Mouse (Mus musculus) heart, postnatal 0 days (tissue): ENCODE measurements at regions not wholly inside any gene's neighbourhood (a gene's known extent, or its start where the extent isn't known, plus 50 kb on each side); places are given as distances from the start of the nearest gene placed in this dataset.

ENCODE experiments used
- CTCF ChIP-seq: IDR thresholded peaks from 2 replicates; pipeline ENCODE4 v1.5.1; 2016; ENCODE audit warnings: antibody characterized with exemption, control low read depth, low read depth
- EP300 ChIP-seq: IDR thresholded peaks from 2 replicates; pipeline ENCODE4 v1.6.1; 2016; ENCODE audit warnings: antibody characterized with exemption, low read depth

- no peak for TF ChIP-seq CTCF
- no peak for TF ChIP-seq EP300
Measured at GRCm38 (mm10) chr2:178670952-178671351, 240.6 kb downstream of the Cdh26 start.
